Mouse (Mus musculus) liver, embryonic 11.5 days (tissue): ENCODE results near the gene Nmur1. TPM values are rescaled to one million over a fixed set of nuclear protein-coding genes. Genes with fewer than 3 reads are reported as not detected.

ENCODE experiments used
- ATAC-seq: fragments of 200-750 bp; cut with Nextera tagmentation; replicated peaks from 2 replicates; pipeline ENCODE4 v1.8.0; 2017; ENCODE audit warnings: moderate number of reproducible peaks, mild to moderate bottlenecking, moderate TSS enrichment, moderate library complexity; ENCODE audit not compliant: low FRiP score
- DNase-seq: peaks from one replicate; pipeline ENCODE4 v3.0.0-alpha.2; 2017; ENCODE audit warnings: low spot score
- H3K27ac ChIP-seq: fragments of 300-500 bp; sonication (generic); 2 replicates; pipeline ENCODE4 v1.5.1; 2014; ENCODE audit warnings: mild to moderate bottlenecking, low read depth, low read length, control low read depth
- H3K27me3 ChIP-seq: fragments of 300-500 bp; sonication (generic); replicated peaks from 2 replicates; pipeline ENCODE4 v1.6.1; 2014; ENCODE audit warnings: low read length, mixed read lengths; ENCODE audit not compliant: control insufficient read depth, insufficient read depth
- H3K36me3 ChIP-seq: fragments of 300-500 bp; sonication (generic); 2 replicates; pipeline ENCODE4 v1.6.1; 2014; ENCODE audit warnings: mild to moderate bottlenecking, low read length, moderate library complexity, mixed read lengths; ENCODE audit not compliant: control insufficient read depth, insufficient read depth
- H3K4me1 ChIP-seq: fragments of 300-500 bp; sonication (generic); replicated peaks from 2 replicates; pipeline ENCODE4 v1.6.1; 2014; ENCODE audit warnings: low read length, mixed read lengths; ENCODE audit not compliant: control insufficient read depth, insufficient read depth
- H3K4me2 ChIP-seq: fragments of 300-500 bp; sonication (generic); 2 replicates; pipeline ENCODE4 v1.6.1; 2014; ENCODE audit warnings: mild to moderate bottlenecking, control low read depth, moderate library complexity
- H3K4me3 ChIP-seq: fragments of 300-500 bp; sonication (generic); 2 replicates; pipeline ENCODE4 v1.5.1; 2014; ENCODE audit warnings: low read depth, low read length, control low read depth
- H3K9ac ChIP-seq: fragments of 300-500 bp; sonication (generic); 2 replicates; pipeline ENCODE4 v1.6.1; 2014; ENCODE audit warnings: low read depth, low read length, control low read depth
- H3K9me3 ChIP-seq: fragments of 300-500 bp; sonication (generic); 2 replicates; pipeline ENCODE4 v1.6.1; 2016; ENCODE audit warnings: low read length, inconsistent platforms, mixed read lengths; ENCODE audit not compliant: control insufficient read depth
- WGBS: fragments of 180-500 bp; shearing (Covaris S2); extraction: QIAGEN DNeasy Blood & Tissue Kit; methylation state at CpG from one replicate; pipeline ENCODE4 v1.1.7; 2014; 5-methylcytosine and 5-hydroxymethylcytosine counted together
- polyA plus RNA-seq: library from polyadenylated mRNA; unstranded; fragments of >200 nt; fragmentation: Nextera tagmentation; extraction: Ambion mirVana; gene quantifications from 2 replicates; pipeline ENCODE4 v1.2.1, GENCODE M21; 2014

Gene Nmur1
- polyA plus RNA-seq, 1 experiment from 2014 or later = not detected

DNA sequence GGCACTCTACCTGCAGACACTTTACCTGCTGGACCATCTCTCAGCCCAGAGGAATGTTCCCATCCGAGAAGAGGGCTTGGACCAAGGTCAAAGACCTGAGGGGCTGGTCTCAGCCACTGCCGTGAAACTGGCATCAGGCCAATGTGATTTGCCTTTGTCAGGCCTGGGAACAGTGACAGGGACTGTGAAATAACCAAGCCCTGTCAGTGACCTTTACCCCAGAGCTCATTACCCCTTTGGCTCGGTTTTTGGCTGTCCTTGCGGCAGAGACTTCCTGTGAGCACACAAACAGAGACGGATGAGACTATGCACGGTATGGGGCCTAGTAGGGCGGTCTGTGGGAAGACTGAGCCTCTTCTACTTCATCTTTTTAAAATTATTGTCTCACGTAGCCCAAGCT is 19.1 kb downstream of the Nmur1 start:
- Histone ChIP-seq H3K27me3 (no peaks in the 10 kb centered on the region), H3K4me3 (no peak overlapping the region), H3K4me2 (no peak overlapping the region), H3K36me3 (no peaks in the 10 kb centered on the region), H3K9me3 (no peaks in the 10 kb centered on the region), H3K4me1 (no peaks in the 10 kb centered on the region; the same call in 1 of the 2 replicates), H3K9ac (no peak overlapping the region), H3K27ac (no peak overlapping the region)
- ATAC-seq = peak; percentile 61
- WGBS = 50% methylated on average over 8 of the region's 8 CpGs
- DNase-seq = no peak

- no peak overlapping the region for H3K9ac ChIP-seq
- H3K36me3 ChIP-seq = no peaks in the 10 kb centered on the region
- peak; percentile 23; the same call in 1 of the 2 replicates for ATAC-seq
- no peak for DNase-seq
- H3K9me3 ChIP-seq = no peaks in the 10 kb centered on the region
- H3K27ac ChIP-seq = no peak overlapping the region
- no peak overlapping the region for H3K4me3 ChIP-seq
- WGBS = 55% methylated on average over 4 of the region's 4 CpGs
- H3K27me3 ChIP-seq = no peaks in the 10 kb centered on the region
- H3K4me1 ChIP-seq = no peaks in the 10 kb centered on the region; the same call in 1 of the 2 replicates
- no peak overlapping the region for H3K4me2 ChIP-seq
These were observed 19.7 kb downstream of the Nmur1 start for GRCm38 (mm10) chr1:86406313-86406712.

GRCm38 (mm10) chr1:86404834-86405233 is 21.2 kb downstream of the Nmur1 start:
- Histone ChIP-seq H3K27ac (no peak overlapping the region), H3K27me3 (no peaks in the 10 kb centered on the region), H3K4me3 (no peak overlapping the region), H3K9me3 (no peaks in the 10 kb centered on the region), H3K4me2 (no peak overlapping the region), H3K4me1 (no peaks in the 10 kb centered on the region; the same call in 1 of the 2 replicates), H3K9ac (no peak overlapping the region), H3K36me3 (no peaks in the 10 kb centered on the region)
- DNase-seq (no peak), ATAC-seq (no peak)
- 50% methylated on average over 5 of the region's 5 CpGs for WGBS

GRCm38 (mm10) chr1:86400096-86400754 is 25.8 kb downstream of the Nmur1 start:
- no peak overlapping the region for H3K9ac ChIP-seq
- H3K36me3 ChIP-seq = no peaks in the 10 kb centered on the region
- no peaks in the 10 kb centered on the region for H3K27me3 ChIP-seq
- H3K27ac ChIP-seq = no peak overlapping the region
- no peak overlapping the region for H3K4me2 ChIP-seq
- no peaks in the 10 kb centered on the region for H3K4me1 ChIP-seq
- WGBS = 51% methylated on average over 8 of the region's 8 CpGs
- H3K4me3 ChIP-seq = no peak overlapping the region
- no peaks in the 10 kb centered on the region for H3K9me3 ChIP-seq
- DNase-seq (no peak), ATAC-seq (no peak)

- Histone ChIP-seq H3K27ac (no peak overlapping the region), H3K4me2 (no peak overlapping the region), H3K9ac (no peak overlapping the region), H3K4me1 (no peaks in the 10 kb centered on the region), H3K4me3 (no peak overlapping the region), H3K36me3 (no peaks in the 10 kb centered on the region), H3K27me3 (no peaks in the 10 kb centered on the region), H3K9me3 (no peaks in the 10 kb centered on the region)
- ATAC-seq (0 out of 2 replicates have a peak, but pooled peaks have one; percentile 45), DNase-seq (no peak)
- 63% methylated on average over 3 of the region's 3 CpGs for WGBS
These were observed 26.7 kb downstream of the Nmur1 start for GRCm38 (mm10) chr1:86399322-86399721.

- Histone ChIP-seq H3K4me1 (no peaks in the 10 kb centered on the region), H3K9ac (no peak overlapping the region), H3K27ac (no peak overlapping the region), H3K9me3 (no peaks in the 10 kb centered on the region), H3K4me2 (no peak overlapping the region), H3K27me3 (no peaks in the 10 kb centered on the region), H3K4me3 (no peak overlapping the region), H3K36me3 (no peaks in the 10 kb centered on the region)
- no peak for ATAC-seq
- no peak for DNase-seq
- 38% methylated on average over 7 of the region's 7 CpGs for WGBS
These were observed 27.8 kb downstream of the Nmur1 start for GRCm38 (mm10) chr1:86398222-86398621.

- no peak for ATAC-seq
- Histone ChIP-seq H3K4me3 (no peak overlapping the region), H3K9me3 (no peaks in the 10 kb centered on the region), H3K4me1 (no peaks in the 10 kb centered on the region), H3K36me3 (no peaks in the 10 kb centered on the region), H3K27me3 (no peaks in the 10 kb centered on the region), H3K4me2 (no peak overlapping the region), H3K9ac (no peak overlapping the region), H3K27ac (no peak overlapping the region)
- DNase-seq = no peak
- 76% methylated on average over 8 of the region's 8 CpGs for WGBS
These were observed 28.4 kb downstream of the Nmur1 start for GRCm38 (mm10) chr1:86397621-86398020.

DNA sequence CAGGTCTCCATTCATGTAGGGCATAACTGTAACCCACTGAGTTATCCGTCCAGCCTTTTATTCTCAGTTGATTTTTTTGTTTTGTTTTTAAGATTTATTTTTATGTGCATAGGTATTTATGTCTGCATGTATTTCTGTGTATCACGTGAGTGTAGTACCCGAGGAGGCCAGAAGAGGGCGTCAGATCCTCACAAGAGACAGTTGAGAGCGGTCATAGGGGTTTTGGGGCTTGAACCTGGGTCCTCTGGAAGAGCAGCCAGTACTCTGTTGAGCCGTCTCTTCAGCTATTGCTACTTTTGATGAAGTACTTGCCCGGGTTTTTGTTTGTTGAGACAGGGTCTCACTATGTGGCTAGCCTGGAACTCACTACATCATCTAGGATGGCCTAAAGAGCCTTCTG is 30.1 kb downstream of the Nmur1 start:
- H3K4me3 ChIP-seq = no peak overlapping the region
- no peaks in the 10 kb centered on the region for H3K36me3 ChIP-seq
- H3K27me3 ChIP-seq = no peaks in the 10 kb centered on the region
- no peaks in the 10 kb centered on the region for H3K4me1 ChIP-seq
- H3K9ac ChIP-seq = no peak overlapping the region
- H3K4me2 ChIP-seq = no peak overlapping the region
- DNase-seq (no peak), ATAC-seq (no peak)
- WGBS = 67% methylated on average over 7 of the region's 7 CpGs
- H3K9me3 ChIP-seq = no peaks in the 10 kb centered on the region
- H3K27ac ChIP-seq = no peak overlapping the region

GRCm38 (mm10) chr1:86394246-86394645 is 31.8 kb downstream of the Nmur1 start:
- no peak overlapping the region for H3K4me2 ChIP-seq
- H3K9ac ChIP-seq = no peak overlapping the region
- DNase-seq = no peak
- no peak overlapping the region for H3K27ac ChIP-seq
- H3K27me3 ChIP-seq = no peaks in the 10 kb centered on the region
- no peak overlapping the region for H3K4me3 ChIP-seq
- H3K4me1 ChIP-seq = no peaks in the 10 kb centered on the region
- 75% methylated on average over 3 of the region's 3 CpGs for WGBS
- H3K9me3 ChIP-seq = no peaks in the 10 kb centered on the region
- no peak for ATAC-seq
- H3K36me3 ChIP-seq = no peaks in the 10 kb centered on the region
